Mouse (Mus musculus): ENCODE results near the gene Chga.

- no peak for TF ChIP-seq CTCF (IDR thresholded peaks at IDR 0.05; ENCODE audit: borderline replicate concordance, extremely low read depth, insufficient read depth, insufficient read length)
- TF ChIP-seq POLR2A (IDR thresholded peaks at IDR 0.05; ENCODE audit: borderline replicate concordance, extremely low read depth, insufficient read depth, insufficient read length, poor library complexity, severe bottlenecking), result no peak
These were observed 18.3 kb downstream of the Chga start for GRCm38 (mm10) chr12:102573036-102573435.
